Mouse (Mus musculus) stomach, postnatal 0 days (tissue): ENCODE results near the gene Rp9. TPM values are rescaled to one million over a fixed set of nuclear protein-coding genes. Genes with fewer than 3 reads are reported as not detected.
A peak's percentile ranks its signal among the peaks of the same experiment; 100 is the strongest.
"Not testable (repeated sequence)": the region's sequence is repeated elsewhere in the genome, so short reads cannot be mapped to it uniquely, and the experiment has no call there.

ENCODE experiments used
- ATAC-seq: fragments of 200-750 bp; cut with Nextera tagmentation; 2 replicates; pipeline ENCODE4 v1.8.0; 2017; ENCODE audit not compliant: low FRiP score, low TSS enrichment
- DNase-seq: peaks from one replicate; pipeline ENCODE4 v3.0.0-alpha.2; 2016; ENCODE audit warnings: low spot score
- H3K27ac ChIP-seq: fragments of 300-500 bp; sonication (generic); replicated peaks from 2 replicates; pipeline ENCODE4 v1.5.1; 2014; ENCODE audit warnings: mild to moderate bottlenecking, control low read depth
- H3K27me3 ChIP-seq: fragments of 300-500 bp; sonication (generic); 2 replicates; pipeline ENCODE4 v1.6.1; 2014; ENCODE audit warnings: low read length; ENCODE audit not compliant: control insufficient read depth, insufficient read depth
- H3K36me3 ChIP-seq: fragments of 300-500 bp; sonication (generic); 2 replicates; pipeline ENCODE4 v1.6.1; 2014; ENCODE audit warnings: low read length, mixed read lengths; ENCODE audit not compliant: control insufficient read depth, insufficient read depth
- H3K4me1 ChIP-seq: fragments of 300-500 bp; sonication (generic); replicated peaks from 2 replicates; pipeline ENCODE4 v1.6.1; 2014; ENCODE audit warnings: antibody characterized with exemption; ENCODE audit not compliant: control insufficient read depth, insufficient read depth
- H3K4me2 ChIP-seq: fragments of 300-500 bp; sonication (generic); replicated peaks from 2 replicates; pipeline ENCODE4 v1.6.1; 2014; ENCODE audit warnings: low read depth, mild to moderate bottlenecking, control low read depth, moderate library complexity
- H3K4me3 ChIP-seq: fragments of 300-500 bp; sonication (generic); 2 replicates; pipeline ENCODE4 v1.5.1; 2014; ENCODE audit warnings: low read depth, low read length, control low read depth
- H3K9ac ChIP-seq: fragments of 300-500 bp; sonication (generic); 2 replicates; pipeline ENCODE4 v1.6.1; 2014; ENCODE audit warnings: mild to moderate bottlenecking, low read length, control low read depth, mixed read lengths
- H3K9me3 ChIP-seq: fragments of 300-500 bp; sonication (generic); 2 replicates; pipeline ENCODE4 v1.6.1; 2016; ENCODE audit warnings: low read length; ENCODE audit not compliant: control insufficient read depth
- CTCF ChIP-seq: IDR thresholded peaks from 2 replicates; pipeline ENCODE4 v1.5.1; 2016; ENCODE audit warnings: antibody characterized with exemption, low read depth, mild to moderate bottlenecking, moderate library complexity
- EP300 ChIP-seq: optimal IDR thresholded peaks from 2 replicates; pipeline ENCODE3; 2016; ENCODE audit warnings: antibody characterized with exemption
- WGBS: fragments of 180-500 bp; shearing (Covaris S2); extraction: QIAGEN DNeasy Blood & Tissue Kit; methylation state at CpG from one replicate; pipeline ENCODE4 v1.1.7; 2014; 5-methylcytosine and 5-hydroxymethylcytosine counted together
- polyA plus RNA-seq: library from polyadenylated mRNA; unstranded; fragments of >200 nt; fragmentation: Nextera tagmentation; extraction: Ambion mirVana; gene quantifications from 2 replicates; pipeline ENCODE4 v1.2.1, GENCODE M21; 2015

The Rp9 gene
- polyA plus RNA-seq, 1 experiment from 2014 or later, result 65.0 TPM

DNA sequence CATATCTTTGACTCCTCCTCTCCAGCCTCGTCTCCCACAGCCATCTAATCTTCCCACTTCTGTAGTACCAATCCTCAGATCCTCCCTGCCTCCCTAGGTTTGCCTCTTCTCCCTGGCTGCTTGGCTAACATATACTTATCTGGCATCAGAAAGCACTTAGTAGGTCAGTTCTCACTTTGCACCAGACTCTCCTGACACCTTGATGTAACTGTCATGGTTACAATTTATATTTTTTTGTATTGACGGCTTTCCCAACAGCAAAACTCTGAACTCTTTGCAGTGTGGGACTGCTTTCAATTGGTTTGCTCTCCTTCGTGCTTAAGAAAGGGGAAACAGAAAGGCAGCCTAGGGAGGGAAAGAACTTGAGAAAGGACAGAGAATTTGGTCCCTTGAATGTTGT, 53.4 kb downstream of the Rp9 start:
- no peaks in the 10 kb centered on the region for H3K9me3 ChIP-seq
- 71% methylated on average over 3 of the region's 3 CpGs for WGBS
- no peak overlapping the region for H3K9ac ChIP-seq
- no peak overlapping the region for H3K4me3 ChIP-seq
- no peaks in the 10 kb centered on the region for H3K36me3 ChIP-seq
- no peaks in the 10 kb centered on the region for H3K4me1 ChIP-seq
- DNase-seq, result no peak
- ATAC-seq, result no peak
- TF ChIP-seq CTCF (no peak), EP300 (no peak)
- no peaks in the 10 kb centered on the region for H3K27me3 ChIP-seq
- H3K4me2 ChIP-seq, result no peak overlapping the region
- no peak overlapping the region for H3K27ac ChIP-seq

DNA sequence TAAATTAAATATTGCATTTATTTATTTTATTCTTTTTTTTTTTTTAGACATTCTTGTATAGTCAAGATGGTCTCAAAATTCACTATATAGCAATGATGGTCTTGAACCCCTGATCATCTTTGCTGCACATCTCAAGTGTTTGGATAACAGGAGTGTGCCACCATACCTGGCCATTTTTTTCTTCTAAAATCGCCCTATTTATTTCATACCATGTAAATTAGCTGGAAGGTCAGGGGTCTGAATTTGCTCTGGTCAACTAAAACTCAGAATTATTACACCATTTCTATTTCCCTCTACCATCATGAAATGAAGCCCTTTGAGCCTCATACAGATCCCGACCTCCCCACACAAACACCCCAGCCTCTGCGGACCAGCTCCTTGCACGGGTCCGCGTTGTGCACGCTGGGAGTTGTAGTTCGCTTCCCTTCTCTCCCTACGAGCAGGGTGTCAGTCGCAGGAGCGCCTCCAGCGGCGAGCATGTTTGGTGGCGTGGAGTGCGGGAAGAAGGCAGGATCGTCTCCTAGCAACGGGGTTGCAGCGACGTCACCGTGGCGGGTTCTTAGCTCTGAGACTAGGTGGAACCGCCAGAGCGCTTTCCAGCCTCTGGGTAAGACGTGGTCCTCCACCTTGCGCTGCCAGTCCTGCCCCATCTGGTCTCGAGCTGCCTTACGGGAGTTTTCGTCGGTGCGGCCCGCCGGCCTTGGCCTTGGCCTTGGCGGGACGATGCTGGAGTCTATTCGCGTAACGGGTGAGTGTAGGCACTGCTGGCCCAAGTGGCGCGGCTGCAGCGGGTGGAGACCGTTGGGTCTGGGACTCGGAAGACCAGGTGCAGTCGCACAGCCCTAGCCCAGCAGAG, 58.3 kb downstream of the Rp9 start, which contains the start of gene 9530077C05Rik:
TSS of gene 9530077C05Rik (plus strand) at position 512 of the 856 bp plus-strand sequence.
- DNase-seq, result peak; percentile 96
- H3K4me2 ChIP-seq, result peak within 1 kb of the TSS; percentile 77
- no peak within 1 kb of the TSS for H3K27ac ChIP-seq
- no peaks in the 10 kb centered on the region for H3K36me3 ChIP-seq
- 1% methylated on average over 43 of the region's 43 CpGs for WGBS
- TF ChIP-seq EP300, result no peak
- TF ChIP-seq CTCF, result peak; percentile 98
- no peaks in the 10 kb centered on the region for H3K27me3 ChIP-seq
- H3K4me1 ChIP-seq, result no peaks in the 10 kb centered on the region
- no peaks in the 10 kb centered on the region for H3K9me3 ChIP-seq
- H3K4me3 ChIP-seq, result peak within 1 kb of the TSS; percentile 50
- peak within 1 kb of the TSS; percentile 63 for H3K9ac ChIP-seq
- peak; percentile 98 for ATAC-seq

DNA sequence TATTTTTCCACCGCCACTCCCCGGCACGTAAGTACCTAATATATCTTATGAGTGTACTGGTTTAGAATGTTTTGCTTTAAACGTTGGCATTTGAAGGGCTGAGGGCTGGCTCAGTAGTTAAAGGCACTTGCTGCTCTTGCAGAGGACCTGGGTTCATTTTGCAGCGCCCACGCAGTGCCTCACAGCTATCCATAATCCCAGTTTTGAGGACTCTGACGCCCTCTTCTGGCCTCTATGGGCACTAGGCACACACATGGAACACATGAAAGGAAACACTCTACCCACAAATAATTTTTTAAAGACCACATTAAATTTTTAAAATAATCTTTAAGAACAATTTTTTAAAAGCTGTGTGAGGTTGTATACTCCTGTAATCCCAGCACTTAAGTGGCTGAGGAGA, 60.0 kb downstream of the Rp9 start:
- Histone ChIP-seq H3K27ac (no peak overlapping the region), H3K4me2 (no peak overlapping the region)
- TF ChIP-seq EP300, result no peak
- no peak for TF ChIP-seq CTCF

DNA sequence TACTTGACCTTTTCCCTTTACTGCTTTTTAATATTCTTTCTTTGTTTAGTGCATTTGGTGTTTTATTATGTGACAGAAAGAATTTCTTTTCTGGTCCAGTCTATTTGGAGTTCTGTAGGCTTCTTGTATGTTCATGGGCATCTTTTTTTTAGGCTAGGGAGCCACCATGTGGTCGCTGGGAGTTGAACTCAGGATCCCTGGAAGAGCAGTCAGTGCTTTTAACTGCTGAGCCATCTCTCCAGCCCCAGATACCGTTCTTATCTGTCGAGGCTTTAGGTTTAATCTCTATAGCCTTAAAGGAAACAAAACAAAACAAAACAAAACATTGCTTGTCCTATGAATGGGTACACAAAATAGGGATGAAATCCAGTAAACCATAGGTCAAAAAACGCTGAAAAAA, 61.2 kb downstream of the Rp9 start:
- WGBS, result 20% methylated on average over 4 of the region's 4 CpGs
- H3K4me1 ChIP-seq, H3K27me3 ChIP-seq, H3K36me3 ChIP-seq, H3K4me2 ChIP-seq, H3K27ac ChIP-seq, H3K4me3 ChIP-seq, ATAC-seq, H3K9me3 ChIP-seq, H3K9ac ChIP-seq: not testable (repeated sequence)
- peak; percentile 63 for TF ChIP-seq CTCF
- peak; percentile 22 for DNase-seq

More for the DNA sequence above, 60.0 kb downstream of the Rp9 start:
- H3K4me1 ChIP-seq, result no peaks in the 10 kb centered on the region
- WGBS, result 56% methylated on average over 7 of the region's 7 CpGs
- H3K9ac ChIP-seq, result no peak overlapping the region
- no peak overlapping the region for H3K4me3 ChIP-seq
- no peaks in the 10 kb centered on the region for H3K9me3 ChIP-seq
- ATAC-seq (no peak), DNase-seq (no peak)
- no peaks in the 10 kb centered on the region for H3K36me3 ChIP-seq
- no peaks in the 10 kb centered on the region for H3K27me3 ChIP-seq

DNA sequence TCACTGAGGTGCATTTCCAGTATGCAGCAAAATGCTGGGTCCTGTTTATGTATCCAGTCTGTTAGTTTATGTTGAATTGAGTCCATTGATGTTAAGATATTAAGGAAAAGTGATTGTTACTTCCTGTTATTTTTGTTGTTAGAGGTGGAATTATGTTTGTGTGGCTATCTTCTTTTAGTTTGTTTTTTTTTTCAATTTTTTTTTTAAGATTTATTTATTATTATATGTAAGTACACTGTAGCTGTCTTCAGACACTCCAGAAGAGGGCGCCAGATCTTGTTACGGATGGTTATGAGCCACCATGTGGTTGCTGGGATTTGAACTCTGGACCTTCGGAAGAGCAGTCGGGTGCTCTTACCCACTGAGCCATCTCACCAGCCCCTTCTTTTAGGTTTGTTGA, 61.9 kb downstream of the Rp9 start:
- not testable (repeated sequence) for H3K4me2 ChIP-seq, ATAC-seq, DNase-seq, H3K4me3 ChIP-seq, H3K27ac ChIP-seq, H3K9ac ChIP-seq, H3K36me3 ChIP-seq, H3K4me1 ChIP-seq, H3K9me3 ChIP-seq, H3K27me3 ChIP-seq
- WGBS, result 83% methylated on average over 1 of the region's 4 CpGs
- 0 out of 2 replicates have a peak, but pooled peaks have one; percentile 2 for TF ChIP-seq CTCF

DNA sequence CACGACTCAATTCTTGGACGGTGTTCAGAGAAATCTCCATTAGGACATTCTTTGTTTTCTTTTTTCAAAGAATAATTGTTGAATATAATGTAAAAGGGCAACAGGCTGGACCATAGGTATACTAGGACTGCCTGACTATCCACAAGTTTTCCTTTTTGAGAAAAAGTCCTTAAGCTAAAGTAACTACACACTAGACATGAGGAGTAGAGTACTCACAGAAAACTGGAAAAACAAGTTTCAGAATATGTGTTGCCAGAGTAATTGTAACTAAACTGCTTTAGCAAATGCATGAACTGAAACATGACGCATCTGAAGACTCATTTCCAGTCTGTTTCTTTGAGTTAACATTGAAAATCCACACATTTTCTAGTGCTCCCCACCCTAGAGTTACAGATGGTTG, 64.1 kb downstream of the Rp9 start:
- Histone ChIP-seq H3K36me3 (no peaks in the 10 kb centered on the region), H3K4me2 (no peak overlapping the region), H3K9me3 (no peaks in the 10 kb centered on the region), H3K4me1 (no peaks in the 10 kb centered on the region), H3K27me3 (no peaks in the 10 kb centered on the region), H3K9ac (no peak overlapping the region), H3K27ac (no peak overlapping the region), H3K4me3 (no peak overlapping the region)
- WGBS, result 42% methylated on average over 3 of the region's 3 CpGs
- TF ChIP-seq CTCF (no peak), EP300 (no peak)
- DNase-seq (no peak), ATAC-seq (no peak)

DNA sequence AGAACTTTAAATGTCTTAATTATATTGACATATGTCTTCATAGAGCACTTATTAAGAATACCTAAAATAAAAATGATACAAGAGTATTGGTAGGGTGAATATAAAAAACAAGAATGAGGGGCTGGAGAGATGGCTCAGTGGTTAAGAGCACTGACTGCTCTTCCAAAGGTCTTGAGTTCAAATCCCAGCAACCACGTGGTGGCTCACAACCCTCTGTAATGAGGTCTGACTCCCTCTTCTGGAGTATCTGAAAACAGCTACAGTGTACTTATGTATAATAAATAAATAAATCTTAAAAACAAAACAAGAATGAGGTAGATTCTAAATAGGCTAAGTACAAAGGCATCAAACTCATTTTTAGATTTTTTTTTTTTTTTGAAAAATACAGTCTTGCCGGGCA, 66.0 kb downstream of the Rp9 start:
- not testable (repeated sequence) for H3K36me3 ChIP-seq, ATAC-seq, H3K4me1 ChIP-seq, H3K4me3 ChIP-seq, H3K9me3 ChIP-seq, H3K4me2 ChIP-seq, H3K27ac ChIP-seq, H3K9ac ChIP-seq, H3K27me3 ChIP-seq, DNase-seq
- WGBS, result 70% methylated on average over 2 of the region's 2 CpGs
